In the genomic region with DNA sequence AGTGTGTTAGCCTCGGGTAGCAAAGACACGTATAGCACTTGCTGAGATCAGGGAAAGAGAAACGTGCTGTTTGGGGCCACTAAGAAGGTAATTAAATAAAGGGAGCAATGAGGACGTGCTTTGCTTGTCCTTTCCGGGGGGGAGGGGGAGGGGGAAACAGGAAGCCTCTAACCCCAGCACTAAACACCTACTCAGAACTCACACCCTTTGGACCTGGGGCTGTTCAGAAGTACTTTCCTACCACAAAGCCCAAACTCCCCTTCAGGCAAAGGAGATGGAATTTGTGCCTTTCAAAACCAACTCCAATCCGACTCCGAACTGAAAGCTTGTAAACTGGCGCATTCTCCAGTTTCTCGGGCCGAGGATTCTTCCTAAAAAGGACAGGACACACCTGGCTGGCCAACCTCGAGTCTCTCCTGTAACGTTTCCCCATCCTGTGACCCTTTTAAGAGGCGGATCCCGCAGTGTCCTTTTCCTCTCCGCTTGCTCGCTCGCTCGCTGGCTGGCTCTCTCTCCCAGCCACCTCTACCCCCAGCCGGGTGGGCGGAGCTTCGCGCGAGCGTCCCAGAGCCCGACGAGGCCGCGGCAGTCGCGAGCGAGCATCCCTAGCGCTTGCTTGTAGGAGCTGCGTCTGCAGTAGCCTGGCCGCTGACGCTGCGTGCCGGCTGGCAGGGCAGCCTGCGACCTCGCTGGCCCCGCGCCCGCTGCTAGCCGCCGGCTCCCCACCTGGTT, we compare ENCODE assay signal across 8 mouse cellular contexts. TPM values are rescaled to one million over a fixed set of nuclear protein-coding genes. Genes with fewer than 3 reads are reported as not detected.
A peak's percentile ranks its signal among the peaks of the same experiment; 100 is the strongest.
DNase-seq lines count a peak whose midpoint lies in the region; ATAC-seq lines count a peak whose summit lies in the region.

No protein-coding gene starts in this region.

- 9% methylated on average over 41 of the region's 44 CpGs for WGBS in intestine, embryonic 14.5 days

- intact Hi-C loops in gastrocnemius, postnatal 36 days (cut with DNase I): no loop called here
- intact Hi-C loops in left cerebral cortex, postnatal 10 days (cut with DNase I): no loop called here

- H3K4me1 ChIP-seq in intestine, embryonic 14.5 days (replicated peaks; ENCODE audit: control insufficient read depth, insufficient read depth, low read length): no peaks in the 10 kb centered on the region

- DNase-seq in adrenal gland, adult 8-10 months: peak; percentile 83
- peak; percentile 81 for DNase-seq in embryo, embryonic 9.5 days (ENCODE audit: extremely low spot score)
- DNase-seq in gastrocnemius, postnatal 36 days: peak; percentile 35 to 55
- DNase-seq in intestine, embryonic 14.5 days (ENCODE audit: low spot score): peak; percentile 80
- DNase-seq in left cerebral cortex, postnatal 10 days (ENCODE audit: extremely low spot score in 1 of 2, low spot score in 2 of 2): peak; percentile 40 to 85
- DNase-seq in right cerebral cortex, postnatal 10 days (ENCODE audit: low spot score in 2 of 2): peak; percentile 79 to 81
- peak; percentile 82 for DNase-seq in urinary bladder, postnatal 14 days (ENCODE audit: low spot score)

- peak overlapping the region; percentile 52 for H3K4me3 ChIP-seq in intestine, embryonic 14.5 days (ENCODE audit: low read depth, low read length)

- no peaks in the 10 kb centered on the region for H3K36me3 ChIP-seq in intestine, embryonic 14.5 days (ENCODE audit: control insufficient read depth, insufficient read depth, low read length)

- H3K9ac ChIP-seq in intestine, embryonic 14.5 days (ENCODE audit: low read length): peak overlapping the region; percentile 55

- no peaks in the 10 kb centered on the region for H3K27me3 ChIP-seq in intestine, embryonic 14.5 days (replicated peaks; ENCODE audit: control insufficient read depth, insufficient read depth, low read length)

- H3K4me2 ChIP-seq in intestine, embryonic 14.5 days (ENCODE audit: low read length): peak overlapping the region; percentile 61

- peak; percentile 92 for ATAC-seq in intestine, embryonic 14.5 days (replicated peaks; ENCODE audit: low FRiP score, low TSS enrichment, low read depth)
- peak; percentile 96 for ATAC-seq in megakaryocyte progenitor cell, adult 5-6 weeks (replicated peaks; ENCODE audit: poor library complexity)

- H3K9me3 ChIP-seq in intestine, embryonic 14.5 days (ENCODE audit: control insufficient read depth, low read length): no peaks in the 10 kb centered on the region

- H3K27ac ChIP-seq in intestine, embryonic 14.5 days (ENCODE audit: low read depth): no peak overlapping the region

RNA-seq across cellular contexts. Expression of a gene that starts 47.1 kb away (rescaled TPM):
- total RNA-seq in adrenal gland, adult 8-10 months (2022): 10 to 100 TPM; 45.2 to 50.9 (median 47.4) TPM
- 10 to 100 TPM; 15.0 to 16.9 TPM for total RNA-seq in gastrocnemius, postnatal 36 days (2021)
- polyA plus RNA-seq in intestine, embryonic 14.5 days (2014; fragmentation: Nextera tagmentation; extraction: Ambion mirVana): 99.4 and 101 TPM in 2 replicates
- 1 to 10 TPM; 8.8 to 9.2 TPM for total RNA-seq in left cerebral cortex, postnatal 10 days (2021)
- total RNA-seq in megakaryocyte progenitor cell, adult 5-6 weeks (2015): 2.0 and 2.4 TPM in 2 replicates
- 1.1 and 1.3 TPM in 2 replicates for total RNA-seq in megakaryocyte progenitor cell, adult 5-6 weeks (2017)
